Mouse (Mus musculus): ENCODE results near the gene Nop14. TPM values are rescaled to one million over a fixed set of nuclear protein-coding genes. Genes with fewer than 3 reads are reported as not detected.

The Nop14 gene
- polyA plus RNA-seq (2012; rRNA removed; ENCODE audit: low replicate concordance), result 12.3 and 16.8 TPM in 2 replicates

DNA sequence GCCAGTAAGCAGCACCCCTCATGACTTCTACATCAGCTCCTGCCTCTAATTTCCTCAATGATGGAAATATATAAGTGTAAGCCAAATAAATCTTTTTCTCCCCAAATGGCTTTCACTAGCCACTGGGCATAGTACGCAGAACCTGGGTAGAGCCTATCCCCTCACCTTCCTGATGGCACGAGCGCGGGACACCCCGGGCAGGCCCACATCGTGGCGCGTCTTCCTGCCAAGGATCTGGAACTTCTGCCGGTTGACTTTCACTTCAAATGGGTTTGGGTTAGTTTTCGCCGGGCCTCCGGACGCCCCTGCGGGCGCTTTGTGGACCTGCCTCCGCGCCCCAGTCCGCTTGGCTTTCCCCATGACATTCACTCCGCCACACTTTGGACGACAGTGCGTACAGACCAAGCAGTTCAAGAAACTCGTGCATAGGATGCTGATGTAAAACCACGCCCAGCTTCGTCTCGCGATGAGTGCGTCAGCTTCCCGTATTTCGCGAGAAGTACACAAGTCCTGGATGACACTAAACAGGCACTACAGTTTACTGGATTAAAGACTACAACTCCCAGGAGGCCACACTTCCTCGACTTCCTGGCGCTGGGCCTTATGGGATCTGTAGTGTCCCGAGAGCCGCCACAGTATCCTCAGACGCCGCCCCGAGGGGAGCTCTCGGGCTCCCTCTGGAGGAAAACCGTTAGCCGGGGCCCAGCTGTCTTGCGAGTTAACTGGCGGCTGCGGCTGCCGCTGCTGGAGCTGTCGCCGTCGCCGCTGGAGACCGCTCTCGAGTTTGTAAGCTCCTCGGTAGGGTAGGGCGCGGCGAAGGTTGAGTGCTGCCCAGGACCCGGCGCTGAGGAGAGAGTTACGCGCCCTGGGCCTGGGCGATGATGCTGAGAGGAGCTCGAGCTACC is at the start of gene Nop14, which contains the start of gene Grk4:
Gene Nop14, minus strand, starts transcription at position 463 of the 905 bp plus-strand sequence.
Gene Grk4, plus strand, starts transcription at position 694 of the 905 bp plus-strand sequence.

DNA sequence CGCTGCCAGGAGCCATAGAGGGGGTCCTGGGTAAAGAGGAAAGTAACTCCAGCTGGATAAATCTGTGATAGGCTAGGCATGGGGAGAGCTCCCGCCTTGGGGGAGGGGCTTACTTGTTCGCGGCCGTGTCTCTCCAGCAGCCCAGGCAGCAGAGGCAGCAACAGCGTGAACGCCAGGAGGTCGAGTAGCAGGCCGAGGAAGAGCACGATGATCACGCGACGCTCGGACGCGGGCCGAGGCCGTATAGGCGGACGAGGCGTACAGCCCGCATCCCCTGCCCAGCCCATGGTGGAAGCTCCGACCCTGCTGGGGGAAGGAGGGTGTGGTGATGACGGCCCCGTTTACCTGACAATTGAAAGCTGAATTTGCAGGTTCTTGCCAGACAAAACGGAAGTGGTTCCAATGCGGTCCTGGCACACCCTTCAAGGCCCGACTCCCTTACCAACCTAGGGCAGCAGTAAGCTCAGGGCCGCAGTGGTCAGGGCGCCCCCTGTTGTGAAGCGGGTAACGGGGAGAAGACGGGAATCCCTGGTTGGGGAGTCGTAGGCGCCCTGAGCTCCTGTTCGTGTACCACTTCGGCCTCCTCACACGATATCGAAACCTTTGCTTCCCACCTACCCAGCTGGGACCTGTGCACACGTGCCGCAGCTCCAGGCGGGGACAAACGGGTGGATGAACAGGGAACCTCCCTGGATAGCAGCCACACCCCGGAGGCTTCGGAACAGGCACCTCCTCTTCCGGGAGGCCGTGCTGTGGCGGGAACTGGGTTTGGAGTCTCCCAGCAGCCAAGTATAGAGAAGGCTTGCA is 23.3 kb downstream of the Nop14 start, which contains the start of gene Mfsd10:
Gene Mfsd10, minus strand, starts transcription at position 732 of the 807 bp plus-strand sequence.

Other genes with a start within 250 kb of the Nop14 start
- 28.8 and 39.2 TPM in 2 replicates for gene Tnip2, start 146.2 kb downstream of the Nop14 start, polyA plus RNA-seq (2012; rRNA removed; ENCODE audit: low replicate concordance)
- 24.7 and 31.2 TPM in 2 replicates for gene Sh3bp2, start 134.3 kb downstream of the Nop14 start, polyA plus RNA-seq (2012; rRNA removed; ENCODE audit: low replicate concordance)
- gene Add1, start 86.5 kb downstream of the Nop14 start, polyA plus RNA-seq (2012; rRNA removed; ENCODE audit: low replicate concordance), result 176 and 179 TPM in 2 replicates
- gene Mfsd10, start 22.9 kb downstream of the Nop14 start, polyA plus RNA-seq (2012; rRNA removed; ENCODE audit: low replicate concordance), result 133 and 213 TPM in 2 replicates
- 1.2 and 1.9 TPM in 2 replicates for gene Grk4, start 231 bp upstream of the Nop14 start, polyA plus RNA-seq (2012; rRNA removed; ENCODE audit: low replicate concordance)
- gene Htt, start 101.6 kb upstream of the Nop14 start, polyA plus RNA-seq (2012; rRNA removed; ENCODE audit: low replicate concordance), result 13.0 and 18.9 TPM in 2 replicates
- 2.1 and 3.0 TPM in 2 replicates for gene Msantd1, start 247.9 kb upstream of the Nop14 start, polyA plus RNA-seq (2012; rRNA removed; ENCODE audit: low replicate concordance)

All from mammary gland, adult 2 months (tissue).